Mouse (Mus musculus) ES-Bruce4 (cell line): ENCODE measurements at regions not wholly inside any gene's neighbourhood (a gene's known extent, or its start where the extent isn't known, plus 50 kb on each side); places are given as distances from the start of the nearest gene placed in this dataset.

Experiments used
- CTCF ChIP-seq: IDR thresholded peaks from one replicate; pipeline ENCODE4 v1.8.1; 2011; ENCODE audit warnings: low read depth, low read length
- EP300 ChIP-seq: IDR thresholded peaks from 2 replicates; pipeline ENCODE4 v1.6.1; 2011; ENCODE audit warnings: low read depth, low read length; ENCODE audit not compliant: insufficient read depth
- POLR2A ChIP-seq: IDR thresholded peaks from one replicate; pipeline ENCODE4 v1.8.1; 2011; ENCODE audit warnings: low read length; ENCODE audit not compliant: insufficient read depth

DNA sequence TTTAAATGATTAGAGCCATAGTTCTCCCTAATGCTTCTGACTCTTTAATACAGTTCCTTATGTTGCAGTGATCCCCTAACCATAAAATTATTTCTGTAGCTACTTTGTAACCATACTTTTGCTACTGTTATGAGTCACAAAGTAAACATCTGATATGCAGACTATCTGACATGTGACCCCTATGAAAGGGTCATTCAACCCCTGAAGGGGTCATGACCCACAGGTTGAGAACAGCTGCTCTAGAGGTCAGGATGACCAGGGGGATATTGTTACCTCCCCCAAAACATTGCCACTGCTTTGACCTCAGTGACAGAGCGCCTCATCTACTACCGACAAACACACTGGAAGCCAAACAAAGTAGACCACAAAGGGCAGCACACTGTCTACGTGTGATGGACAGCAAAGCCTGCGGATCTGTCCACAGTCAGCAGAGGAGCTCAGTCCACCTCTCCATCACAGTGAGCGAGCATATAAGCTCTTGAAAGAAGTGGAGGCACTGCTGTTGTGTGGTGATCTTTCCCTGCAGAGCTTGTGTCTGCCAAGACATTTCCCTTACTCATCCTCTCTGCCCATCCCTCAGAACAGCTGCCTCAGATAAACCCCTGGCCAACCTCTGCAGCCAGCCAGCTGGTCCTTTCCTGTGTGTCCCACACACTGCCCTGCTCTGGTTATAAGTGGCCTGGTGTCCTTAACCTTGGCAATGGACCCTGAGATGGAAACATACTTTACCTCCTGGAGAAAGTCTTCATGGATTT lies 136.0 kb downstream of the Ets2 start:
- TF ChIP-seq POLR2A = no peak
- TF ChIP-seq CTCF = no peak
- TF ChIP-seq EP300 = no peak
